In genomic region chr7:16895000-16895399, GRCm38 (mm10) we compare ENCODE assay signal across 8 mouse cellular contexts. TPM values are rescaled to one million over a fixed set of nuclear protein-coding genes. Genes with fewer than 3 reads are reported as not detected.
A peak's percentile ranks its signal among the peaks of the same experiment; 100 is the strongest.
DNase-seq lines count a peak whose midpoint lies in the region; ATAC-seq and TF ChIP-seq lines count a peak whose summit lies in the region.

No protein-coding gene starts in this region.

- in situ Hi-C loops in ES-E14 (cut with MboI; ENCODE audit: low sequenced_read_pairs in 2 of 2, unreplicated experiment in 2 of 2) = no loop called here

- peaks cover 3 to 27% of the 10 kb centered on the region in 2 experiments; a peak in 3 of 4 replicates for H3K4me1 ChIP-seq in ES-E14 (ENCODE audit: control insufficient read depth in 2 of 2, insufficient read depth in 2 of 2, low read length in 2 of 2, poor library complexity in 1 of 2)
- peaks cover 19% of the 10 kb centered on the region for H3K4me1 ChIP-seq in heart, embryonic 16.5 days (ENCODE audit: control insufficient read depth, insufficient read depth, low read length)

- peak overlapping the region; percentile 29; the same call in 1 of the 2 replicates for H3K9ac ChIP-seq in ES-E14 (ENCODE audit: insufficient read depth, low read depth, low read length, poor library complexity, severe bottlenecking)
- peak overlapping the region; percentile 24 for H3K9ac ChIP-seq in heart, embryonic 16.5 days (ENCODE audit: low read length)

- H3K27me3 ChIP-seq in heart, embryonic 16.5 days (ENCODE audit: control insufficient read depth, insufficient read depth, low read length) = peaks cover 26% of the 10 kb centered on the region

- peak overlapping the region; percentile 41 to 71; a peak in 3 of 4 replicates for H3K4me3 ChIP-seq in ES-E14 (ENCODE audit: insufficient read depth in 1 of 2, low read depth in 1 of 2, low read length in 2 of 2, poor library complexity in 1 of 2, severe bottlenecking in 1 of 2)
- H3K4me3 ChIP-seq in heart, embryonic 16.5 days (ENCODE audit: low read length) = peak overlapping the region; percentile 13

- H3K4me2 ChIP-seq in heart, embryonic 16.5 days (ENCODE audit: low read depth, low read length) = peak overlapping the region; percentile 62

- WGBS in heart, embryonic 16.5 days = 1% methylated on average over 24 of the region's 24 CpGs

- H3K9me3 ChIP-seq in ES-E14 (ENCODE audit: control insufficient read depth, insufficient read depth, low read depth, low read length) = no peaks in the 10 kb centered on the region
- H3K9me3 ChIP-seq in heart, embryonic 16.5 days (replicated peaks; ENCODE audit: control insufficient read depth, low read length) = no peaks in the 10 kb centered on the region

- no peak overlapping the region for H3K27ac ChIP-seq in ES-E14 (ENCODE audit: insufficient read depth, low read depth, low read length, poor library complexity, severe bottlenecking)
- H3K27ac ChIP-seq in heart, embryonic 16.5 days (ENCODE audit: low read length) = no peak overlapping the region

- peak; percentile 77 for DNase-seq in ES-E14 (ENCODE audit: low read depth, low spot score)
- peak; percentile 42 for DNase-seq in c-Kit-negative CD71-positive TER-119-positive erythroid progenitor cells, embryonic 14.5 days (ENCODE audit: low read depth, low spot score)
- DNase-seq in kidney, postnatal 10 days = peak; percentile 89
- peak; percentile 90 for DNase-seq in lung, postnatal 10 days
- peak; percentile 92 for DNase-seq in retina, embryonic 14.5 days (ENCODE audit: low spot score)
- DNase-seq in urinary bladder, postnatal 14 days (ENCODE audit: low spot score) = peak; percentile 79

- no peaks in the 10 kb centered on the region for H3K36me3 ChIP-seq in ES-E14 (ENCODE audit: control insufficient read depth, insufficient read depth, low read length, poor library complexity, severe bottlenecking)
- no peaks in the 10 kb centered on the region for H3K36me3 ChIP-seq in heart, embryonic 16.5 days (ENCODE audit: control insufficient read depth, insufficient read depth)

- peak; percentile 61 for ATAC-seq in erythroid progenitor cell, adult 5-6 weeks (replicated peaks; ENCODE audit: low FRiP score, poor library complexity, severe bottlenecking)
- ATAC-seq in heart, embryonic 16.5 days (replicated peaks; ENCODE audit: extremely low read depth, insufficient read depth, low FRiP score) = no peak

TF ChIP-seq in ES-E14, 5 proteins besides CTCF, POLR2A, EP300 and RAD21:
- TF ChIP-seq ZC3H11A (IDR thresholded peaks at IDR 0.05; ENCODE audit: borderline replicate concordance, low read depth, low read length) = no peak
- TF ChIP-seq MAFK (IDR thresholded peaks at IDR 0.05; ENCODE audit: insufficient read depth, low read depth, low read length) = no peak
- no peak for TF ChIP-seq HCFC1 (IDR thresholded peaks at IDR 0.05; ENCODE audit: borderline replicate concordance, insufficient read depth, low read length)
- no peak for TF ChIP-seq CHD2 (IDR thresholded peaks at IDR 0.05; ENCODE audit: low read depth, low read length)
- TF ChIP-seq ZNF384 (IDR thresholded peaks at IDR 0.05; ENCODE audit: low read depth, low read length) = no peak

RNA-seq across cellular contexts. Expression of gene Gng8, which starts 3.4 kb away (rescaled TPM):
- total RNA-seq in ES-E14 (2012; rRNA removed) = 0.79 and 1.0 TPM in 2 replicates
- total RNA-seq in erythroid progenitor cell, adult 5-6 weeks (2015; ENCODE audit: low replicate concordance) = not detected in 2 replicates
- total RNA-seq in erythroid progenitor cell, adult 5-6 weeks (2017; ENCODE audit: low replicate concordance) = not detected in 2 replicates
- 2.9 and 3.7 TPM in 2 replicates for polyA plus RNA-seq in heart, embryonic 16.5 days (2015; fragmentation: Nextera tagmentation; extraction: Ambion mirVana)

RNA-seq across cellular contexts. Expression of gene Ptgir, which starts 11.3 kb away (rescaled TPM):
- 0.09 and 0.26 TPM in 2 replicates for total RNA-seq in ES-E14 (2012; rRNA removed)
- total RNA-seq in erythroid progenitor cell, adult 5-6 weeks (2015; ENCODE audit: low replicate concordance) = 0.36 and 6.7 TPM in 2 replicates
- total RNA-seq in erythroid progenitor cell, adult 5-6 weeks (2017; ENCODE audit: low replicate concordance) = 1.9 and 2.0 TPM in 2 replicates
- 1.4 and 1.5 TPM in 2 replicates for polyA plus RNA-seq in heart, embryonic 16.5 days (2015; fragmentation: Nextera tagmentation; extraction: Ambion mirVana)

RNA-seq across cellular contexts. Expression of gene Dact3, which starts 19.9 kb away (rescaled TPM):
- total RNA-seq in ES-E14 (2012; rRNA removed) = 4.5 and 7.0 TPM in 2 replicates
- not detected in 2 replicates for total RNA-seq in erythroid progenitor cell, adult 5-6 weeks (2015; ENCODE audit: low replicate concordance)
- not detected in 2 replicates for total RNA-seq in erythroid progenitor cell, adult 5-6 weeks (2017; ENCODE audit: low replicate concordance)
- polyA plus RNA-seq in heart, embryonic 16.5 days (2015; fragmentation: Nextera tagmentation; extraction: Ambion mirVana) = 2.8 and 3.1 TPM in 2 replicates

RNA-seq across cellular contexts. Expression of gene Calm3, which starts 28.9 kb away (rescaled TPM):
- total RNA-seq in ES-E14 (2012; rRNA removed) = 163 and 198 TPM in 2 replicates
- total RNA-seq in erythroid progenitor cell, adult 5-6 weeks (2015; ENCODE audit: low replicate concordance) = 131 and 141 TPM in 2 replicates
- total RNA-seq in erythroid progenitor cell, adult 5-6 weeks (2017; ENCODE audit: low replicate concordance) = 258 and 325 TPM in 2 replicates
- polyA plus RNA-seq in heart, embryonic 16.5 days (2015; fragmentation: Nextera tagmentation; extraction: Ambion mirVana) = 112 and 128 TPM in 2 replicates

RNA-seq across cellular contexts. Expression of gene Pnmal2, which starts 49.5 kb away (rescaled TPM):
- total RNA-seq in ES-E14 (2012; rRNA removed) = 0.71 and 0.85 TPM in 2 replicates
- not detected in 2 replicates for total RNA-seq in erythroid progenitor cell, adult 5-6 weeks (2015; ENCODE audit: low replicate concordance)
- total RNA-seq in erythroid progenitor cell, adult 5-6 weeks (2017; ENCODE audit: low replicate concordance) = not detected in 2 replicates
- polyA plus RNA-seq in heart, embryonic 16.5 days (2015; fragmentation: Nextera tagmentation; extraction: Ambion mirVana) = 5.6 and 6.0 TPM in 2 replicates

Comparison
In these comparisons a context has a peak if more than half of its experiments do, and no peak if none do; other contexts are left out.
1. DNase-seq: peak in every context shown above with its lines; median percentile 92 in retina, embryonic 14.5 days; 90 in lung, postnatal 10 days; 89 in kidney, postnatal 10 days; 79 in urinary bladder, postnatal 14 days; 77 in ES-E14; 42 in c-Kit-negative CD71-positive TER-119-positive erythroid progenitor cells, embryonic 14.5 days.